Mouse (Mus musculus) ovary, adult 18-20 months (tissue): ENCODE results near the gene Oard1.

ENCODE experiments used
- DNase-seq: peaks from one replicate; pipeline ENCODE4 v3.0.0; 2022; ENCODE audit warnings: low spot score, mixed read lengths

The Oard1 gene

DNA sequence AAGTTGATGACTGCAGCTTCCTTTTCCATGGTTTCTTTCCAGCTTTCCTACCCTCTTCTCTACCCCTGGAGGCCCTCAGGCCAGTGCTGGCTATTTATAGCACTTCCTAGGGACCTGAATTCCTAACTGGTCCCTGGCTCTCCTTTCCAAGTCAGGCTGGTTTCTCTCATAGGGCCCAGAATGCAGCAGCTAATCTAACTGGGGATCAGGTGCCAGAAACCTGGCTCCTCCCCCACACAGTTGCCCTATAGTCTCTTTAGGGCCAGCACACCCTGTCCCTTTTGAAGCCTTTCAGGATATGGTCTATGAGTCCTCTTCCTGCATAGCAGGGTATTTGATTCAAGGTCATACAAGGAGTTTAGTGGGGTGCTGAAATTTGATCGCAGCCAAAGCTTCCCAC lies 26.7 kb downstream of the Oard1 start:
- no peak for DNase-seq

DNA sequence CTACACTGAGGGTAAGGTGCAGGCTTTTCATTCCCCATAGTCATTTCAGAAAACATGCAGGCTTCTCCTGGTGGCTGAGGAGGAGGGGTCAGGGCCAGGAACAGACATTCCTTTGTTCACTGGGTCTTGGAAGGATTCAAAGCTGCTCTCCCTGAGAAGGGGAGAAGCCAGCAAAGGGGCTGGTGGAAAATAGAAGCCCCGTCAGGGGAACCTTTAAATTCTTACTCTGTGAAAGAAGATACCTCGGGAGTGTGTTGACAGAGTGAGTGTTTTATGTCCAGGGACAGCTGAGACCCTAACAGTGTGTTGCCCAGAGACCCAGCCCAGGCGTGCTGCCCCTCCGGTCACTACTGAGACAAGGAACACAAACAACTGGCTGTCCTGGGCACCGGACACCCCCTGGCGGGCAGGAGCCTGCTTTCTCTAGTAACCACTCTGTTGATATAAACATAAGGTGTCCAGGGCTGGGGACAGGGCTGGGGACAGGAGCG lies 27.7 kb downstream of the Oard1 start:
- no peak for DNase-seq

DNA sequence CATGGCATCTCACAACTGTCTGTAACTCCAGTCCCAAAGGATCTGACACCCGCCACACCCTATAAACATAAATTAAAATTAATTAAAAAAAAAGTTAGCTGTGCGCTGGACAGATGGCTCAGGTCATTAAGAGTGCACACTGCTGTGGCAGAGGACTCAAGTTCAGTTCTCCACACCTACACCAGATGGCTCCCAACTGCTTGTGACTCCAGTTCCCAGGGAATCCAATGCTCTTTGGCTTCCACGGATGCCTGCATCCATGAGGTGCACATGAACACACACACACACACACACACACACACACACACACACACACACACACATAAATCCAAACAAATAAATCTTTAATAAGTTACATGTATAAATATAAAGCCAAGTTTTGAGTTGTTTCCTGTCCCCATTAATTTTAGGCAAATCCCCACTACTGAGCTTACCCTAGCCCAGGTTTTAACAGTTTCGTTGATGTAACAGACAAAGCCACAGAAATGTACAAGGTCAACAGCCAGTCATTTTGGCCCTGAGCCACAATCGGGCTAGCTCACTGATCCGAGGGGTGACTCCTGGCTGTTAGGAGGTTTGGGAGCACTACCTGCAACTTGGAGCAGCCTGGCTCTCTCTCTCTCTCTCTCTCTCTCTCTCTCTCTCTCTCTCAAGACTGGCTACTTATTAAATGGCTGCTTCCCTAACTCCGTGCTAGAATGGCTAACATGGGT lies 33.1 kb downstream of the Oard1 start:
- DNase-seq: no peak

DNA sequence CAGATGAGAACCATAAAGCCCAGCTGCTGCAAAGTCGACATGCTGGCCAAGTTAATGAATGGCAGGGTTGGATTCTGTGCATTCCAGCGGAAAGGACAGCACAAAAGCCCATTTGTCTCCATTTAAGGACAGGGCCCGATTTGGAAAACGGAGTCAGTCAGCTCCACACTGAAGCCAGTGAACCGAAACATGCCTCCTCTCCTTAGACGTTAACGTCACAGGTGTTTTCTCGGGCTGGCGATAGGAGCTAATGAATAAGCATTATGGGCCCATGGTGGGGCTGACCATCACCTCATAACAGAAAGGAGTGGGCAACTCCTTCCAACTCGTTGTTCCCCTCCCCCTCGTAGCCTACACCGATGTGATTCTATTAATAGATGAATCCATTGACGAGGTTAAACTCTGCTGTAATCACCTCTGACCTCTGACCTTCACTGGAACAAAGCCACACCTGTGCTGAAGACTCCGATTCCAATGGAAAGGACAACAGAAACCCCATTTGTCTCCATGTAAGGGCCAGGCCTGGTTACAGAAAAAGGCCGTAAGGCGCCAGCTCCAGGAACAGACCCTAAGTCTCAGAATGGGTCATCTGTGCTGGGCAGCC lies 33.8 kb downstream of the Oard1 start:
- no peak for DNase-seq

DNA sequence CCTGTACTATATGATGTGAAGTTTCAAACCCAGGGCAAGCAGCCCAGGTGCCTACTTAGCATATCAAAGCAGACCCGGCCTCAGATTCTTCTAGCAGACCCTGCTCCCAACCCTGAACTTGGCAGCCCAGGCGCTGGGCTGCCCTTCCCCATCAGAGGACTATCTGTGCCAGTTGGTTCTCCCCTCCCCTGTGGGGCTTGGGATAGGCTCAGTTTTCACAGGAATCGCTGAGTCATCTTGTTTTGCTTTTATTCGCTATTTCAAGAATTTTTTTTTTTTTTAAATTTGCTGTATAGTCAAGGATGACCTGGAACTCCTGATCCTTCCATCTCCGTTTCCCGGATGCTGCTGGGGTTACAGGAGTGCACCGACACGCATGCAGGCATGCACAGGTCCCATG lies 37.9 kb downstream of the Oard1 start:
- DNase-seq: no peak

DNA sequence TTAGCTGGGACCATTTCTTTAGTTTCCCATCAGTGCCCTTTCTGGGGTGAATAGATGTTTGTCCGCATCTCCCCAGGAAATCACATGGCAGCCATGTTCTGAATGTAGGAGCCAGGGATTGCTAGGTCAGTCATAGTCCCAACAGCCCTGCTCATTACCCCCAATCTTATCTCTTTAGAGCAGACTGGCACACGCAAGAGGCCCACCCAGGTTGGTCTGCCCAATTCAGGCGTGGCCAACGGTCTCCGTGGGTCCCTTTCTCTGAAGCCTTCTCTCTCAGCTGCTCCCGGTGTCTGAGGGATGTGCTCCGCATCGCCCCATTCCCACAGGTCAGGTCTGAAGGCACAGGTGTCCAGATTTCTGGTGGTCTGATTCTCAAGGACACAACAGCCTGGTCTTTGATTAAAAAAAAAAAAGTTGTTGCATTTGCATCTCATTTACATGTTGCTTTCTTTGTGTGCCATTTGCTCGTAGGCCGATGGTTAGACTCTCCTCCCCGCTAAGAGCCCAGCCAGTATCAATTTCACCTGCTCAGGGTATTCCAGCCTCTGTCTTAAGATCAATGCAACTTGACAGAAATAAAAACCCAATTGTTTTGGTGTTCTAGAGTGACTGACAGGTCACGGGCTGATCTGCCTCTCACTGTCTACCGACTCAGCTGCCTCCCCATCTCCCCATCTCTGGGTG lies 41.0 kb downstream of the Oard1 start:
- no peak for DNase-seq

DNA sequence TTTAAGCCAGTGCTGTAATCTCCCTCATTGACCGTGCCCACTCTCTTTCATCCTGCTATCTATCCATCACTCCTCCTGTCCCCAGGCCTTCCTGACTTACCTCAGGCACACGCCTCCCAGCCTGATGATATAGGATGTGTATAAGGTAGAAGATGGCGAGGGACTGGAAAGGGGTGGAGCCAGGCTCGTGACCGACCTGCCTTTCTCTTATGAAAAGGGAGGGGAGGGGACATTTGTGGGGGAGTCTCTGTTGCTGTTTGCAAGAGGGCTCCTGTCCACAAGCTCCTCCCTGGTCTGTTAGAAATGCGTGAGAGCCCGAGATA lies 41.5 kb downstream of the Oard1 start, which contains the start of gene Tspo2:
Gene Tspo2, minus strand, starts transcription at position 170 of the 323 bp plus-strand sequence.
- no peak for DNase-seq

DNA sequence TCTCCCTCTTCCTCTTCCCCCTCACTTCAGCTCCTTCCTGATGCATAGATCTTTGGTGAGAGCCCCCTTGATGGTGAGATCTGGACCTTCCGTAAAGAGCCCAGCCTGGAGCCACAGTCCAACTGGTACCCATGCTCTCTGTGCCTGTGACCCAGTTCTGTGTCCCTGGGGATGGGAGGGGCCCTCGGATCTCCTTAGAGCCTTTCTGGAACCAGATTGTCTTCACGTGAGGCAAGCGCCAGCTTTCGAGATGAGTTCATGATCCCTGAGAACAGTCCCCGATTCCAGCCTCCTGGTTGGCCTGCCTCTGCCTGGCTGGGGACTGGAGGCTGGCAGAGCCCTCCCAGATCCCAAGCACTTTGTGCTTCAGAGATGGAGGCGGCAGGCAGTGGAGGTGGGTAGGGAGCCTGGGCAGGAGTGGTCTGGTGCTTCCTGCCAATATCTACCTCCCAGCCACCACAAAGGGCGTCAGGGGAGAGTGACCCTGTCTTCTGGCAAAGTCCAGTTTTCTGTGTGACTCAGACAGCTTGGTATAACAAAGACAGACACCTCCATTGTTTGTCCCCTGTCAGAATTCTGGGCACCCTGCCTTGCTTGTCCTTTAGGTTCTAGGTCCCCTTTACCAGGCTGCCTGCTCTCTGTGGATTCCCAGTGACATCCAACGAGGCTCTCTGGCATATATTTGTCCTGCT lies 42.1 kb downstream of the Oard1 start:
- DNase-seq: no peak

DNA sequence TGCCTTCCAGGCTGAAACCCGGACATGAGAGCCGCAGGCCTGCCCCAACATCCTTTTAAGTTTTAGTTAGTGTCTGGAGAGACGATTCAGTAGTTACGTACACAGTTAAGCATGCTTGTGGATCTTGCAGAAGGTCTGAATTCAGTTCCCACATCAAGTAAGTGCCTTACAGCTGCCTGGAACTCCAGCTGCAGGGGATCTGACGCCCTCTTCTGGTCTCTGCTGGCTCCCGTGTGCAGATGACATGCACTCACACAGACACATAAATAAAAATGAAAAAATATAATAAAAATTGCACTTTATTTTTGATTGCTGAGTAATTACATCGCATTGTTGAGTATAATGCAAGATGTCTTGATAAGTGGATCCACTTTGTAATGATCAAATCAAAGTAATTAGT lies 43.7 kb downstream of the Oard1 start:
- no peak for DNase-seq

DNA sequence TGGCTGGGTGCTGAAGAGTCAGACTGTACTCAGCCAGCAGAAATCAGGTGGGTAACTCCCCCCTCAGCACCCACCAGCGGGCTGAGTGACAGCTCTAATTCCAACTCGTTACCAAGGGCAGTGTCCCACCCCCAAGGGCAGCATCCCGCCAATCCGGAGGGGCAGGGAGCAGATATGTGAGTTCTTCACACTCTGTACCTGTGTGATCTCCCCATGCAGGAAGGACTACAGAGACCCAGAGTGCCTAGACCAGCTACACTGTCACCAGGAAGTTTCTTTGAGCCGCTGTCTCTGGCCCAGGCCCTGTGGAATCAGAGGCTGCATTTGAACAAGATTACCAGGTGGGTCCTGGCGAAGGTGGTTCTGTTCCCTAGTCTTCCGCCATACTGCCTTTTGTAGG lies 44.4 kb downstream of the Oard1 start:
- DNase-seq: no peak

DNA sequence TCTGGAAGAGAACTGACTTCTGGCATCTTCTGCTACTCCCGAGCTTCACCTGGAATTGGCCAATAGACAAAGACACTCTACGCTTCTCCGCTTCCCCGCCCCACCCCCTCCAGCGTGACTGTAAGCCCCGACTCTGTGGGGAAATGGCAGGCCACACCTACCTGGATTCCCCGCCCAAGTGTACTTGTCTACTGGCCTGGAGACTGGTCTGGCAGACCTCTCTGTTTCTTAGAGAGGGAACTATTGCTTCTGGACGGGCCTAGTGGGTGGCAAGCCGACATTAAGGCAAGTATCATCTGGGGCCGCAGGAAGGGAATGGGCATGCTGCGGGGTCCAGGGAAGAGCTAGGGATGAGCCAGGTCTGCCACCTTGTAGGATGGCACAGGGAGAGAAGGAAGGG lies 44.9 kb downstream of the Oard1 start, which contains the start of gene Unc5cl:
Gene Unc5cl, plus strand, starts transcription at position 214 of the 400 bp plus-strand sequence.
- no peak for DNase-seq

DNA sequence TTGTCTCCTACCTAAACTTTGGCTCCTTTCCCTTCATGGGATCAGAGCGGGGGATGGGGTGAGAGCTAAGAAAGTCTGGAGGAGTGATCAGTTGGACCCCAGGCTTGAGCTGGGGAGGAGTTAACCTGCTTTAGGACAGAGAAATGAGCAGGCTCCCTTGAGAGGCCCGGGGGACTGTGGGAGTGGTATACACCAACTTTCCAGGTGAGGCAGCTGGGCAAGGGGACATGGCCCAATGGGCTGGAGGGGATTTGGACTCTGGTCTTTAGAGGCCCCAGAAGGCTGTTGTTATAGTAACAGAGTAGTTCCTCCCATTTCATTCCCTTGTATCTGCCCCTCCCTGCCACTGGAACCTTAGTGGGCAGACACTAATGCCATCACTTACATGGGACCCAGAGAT lies 46.1 kb downstream of the Oard1 start:
- no peak for DNase-seq

DNA sequence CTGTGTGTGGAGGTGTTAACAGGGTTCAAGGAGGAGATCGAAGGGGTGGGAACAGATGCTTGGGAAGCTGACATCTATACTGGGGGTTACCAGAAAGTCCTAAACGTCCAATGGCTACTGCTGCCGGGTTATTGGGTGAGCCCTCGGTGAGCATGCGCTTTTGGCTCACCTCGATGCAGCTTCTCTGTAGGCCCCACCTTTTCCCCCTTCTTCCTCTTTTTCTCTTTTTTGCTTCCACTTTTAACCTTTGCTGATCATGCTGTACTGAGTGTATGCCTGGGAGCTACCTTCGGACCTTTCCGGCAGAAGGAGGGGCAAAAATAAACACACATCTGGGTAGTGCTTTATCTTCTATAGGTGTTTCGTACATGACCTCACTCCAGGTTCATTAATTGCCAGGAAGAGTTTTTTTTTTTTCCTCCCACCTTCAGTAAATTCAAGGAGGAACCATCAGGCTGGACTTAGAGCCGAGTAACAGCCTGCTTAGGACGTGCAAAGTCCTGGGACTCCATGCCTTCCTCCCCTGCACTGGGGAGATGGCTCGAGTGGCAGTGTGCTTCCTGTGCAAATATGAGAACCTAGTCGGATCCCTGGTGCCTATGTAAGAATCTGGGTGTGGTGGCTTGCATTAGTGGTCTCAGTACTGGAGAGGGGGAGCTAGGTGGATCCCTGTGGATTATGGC lies 48.3 kb downstream of the Oard1 start:
- no peak for DNase-seq

DNA sequence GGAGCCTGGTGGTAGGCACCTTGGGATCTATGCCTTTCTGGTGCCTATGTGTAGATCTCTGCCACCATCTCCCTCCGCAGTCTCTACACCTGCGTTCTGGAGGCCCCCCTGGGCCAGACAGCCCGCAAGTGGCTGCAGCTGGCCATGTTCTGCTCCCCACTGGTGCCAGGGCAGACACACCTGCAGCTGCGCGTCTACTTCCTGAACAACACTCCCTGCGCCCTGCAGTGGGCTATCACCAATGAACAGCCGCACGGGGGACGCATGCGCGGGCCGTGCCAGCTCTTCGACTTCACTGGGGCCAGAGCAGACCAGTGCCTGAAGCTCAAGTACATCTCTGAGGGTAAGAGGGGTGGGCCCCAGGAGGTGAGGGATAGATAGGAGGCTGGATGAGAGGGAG lies 52.3 kb downstream of the Oard1 start:
- DNase-seq: no peak

DNA sequence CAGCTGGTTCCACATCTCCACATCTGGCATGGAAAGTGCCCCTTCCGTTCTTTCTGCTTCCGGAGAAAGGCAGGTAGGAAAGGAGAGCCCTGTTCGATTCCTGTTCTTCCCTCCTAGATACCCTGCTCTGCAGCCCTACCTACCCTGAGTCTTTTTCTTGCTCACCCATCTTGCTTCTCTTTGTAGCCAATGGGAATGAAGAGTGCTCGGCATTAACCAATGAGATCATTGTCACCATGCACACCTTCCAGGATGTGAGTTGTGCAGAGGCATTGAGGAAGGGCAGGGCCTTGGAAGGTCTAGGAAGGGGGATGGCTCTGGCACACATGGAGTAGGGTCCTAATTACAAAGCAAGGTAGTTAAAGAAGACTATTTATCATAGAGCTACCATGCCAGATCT lies 53.6 kb downstream of the Oard1 start:
- no peak for DNase-seq
